Mouse (Mus musculus) kidney, adult 9 months (tissue): ENCODE measurements around the gene Rbm20.
"Not testable (repeated sequence)": the region's sequence is repeated elsewhere in the genome, so short reads cannot be mapped to it uniquely, and the experiment has no call there.

Experiments used
- DNase-seq: peaks from one replicate; pipeline ENCODE4 v3.0.0; 2022

Rbm20 gene

DNA sequence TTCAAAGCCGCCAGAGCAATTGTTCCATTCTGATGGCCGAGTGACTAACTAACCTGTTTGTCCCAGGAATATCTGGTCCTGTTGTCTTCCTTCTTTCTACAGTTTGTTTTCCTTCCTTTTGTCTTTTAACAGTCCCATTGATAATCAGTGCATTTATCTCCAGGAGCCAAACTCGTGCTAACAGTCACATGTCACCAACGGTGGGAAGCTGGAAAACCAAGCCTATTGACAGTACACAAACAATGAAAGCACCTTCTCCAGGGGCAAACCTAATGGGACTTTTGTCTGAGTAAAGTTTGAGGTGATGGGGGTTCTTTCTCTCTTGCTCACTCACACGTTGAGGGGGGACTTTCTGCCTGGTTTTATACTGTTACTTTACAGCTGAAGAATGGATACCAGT lies 213.2 kb downstream of the Rbm20 start:
- no peak for DNase-seq

GRCm38 (mm10) chr19:53890781-53891251 lies 213.7 kb downstream of the Rbm20 start:
- no peak for DNase-seq

GRCm38 (mm10) chr19:53891569-53891968 lies 214.5 kb downstream of the Rbm20 start:
- no peak for DNase-seq

- DNase-seq, result no peak
These were observed 215.0 kb downstream of the Rbm20 start, which contains the start of gene Pdcd4 for GRCm38 (mm10) chr19:53892061-53892460. Gene Pdcd4, plus strand, starts transcription at chr19:53892231.

GRCm38 (mm10) chr19:53892838-53893359 lies 215.8 kb downstream of the Rbm20 start:
- no peak for DNase-seq

GRCm38 (mm10) chr19:53893711-53894171 lies 216.6 kb downstream of the Rbm20 start:
- DNase-seq, result no peak

DNA sequence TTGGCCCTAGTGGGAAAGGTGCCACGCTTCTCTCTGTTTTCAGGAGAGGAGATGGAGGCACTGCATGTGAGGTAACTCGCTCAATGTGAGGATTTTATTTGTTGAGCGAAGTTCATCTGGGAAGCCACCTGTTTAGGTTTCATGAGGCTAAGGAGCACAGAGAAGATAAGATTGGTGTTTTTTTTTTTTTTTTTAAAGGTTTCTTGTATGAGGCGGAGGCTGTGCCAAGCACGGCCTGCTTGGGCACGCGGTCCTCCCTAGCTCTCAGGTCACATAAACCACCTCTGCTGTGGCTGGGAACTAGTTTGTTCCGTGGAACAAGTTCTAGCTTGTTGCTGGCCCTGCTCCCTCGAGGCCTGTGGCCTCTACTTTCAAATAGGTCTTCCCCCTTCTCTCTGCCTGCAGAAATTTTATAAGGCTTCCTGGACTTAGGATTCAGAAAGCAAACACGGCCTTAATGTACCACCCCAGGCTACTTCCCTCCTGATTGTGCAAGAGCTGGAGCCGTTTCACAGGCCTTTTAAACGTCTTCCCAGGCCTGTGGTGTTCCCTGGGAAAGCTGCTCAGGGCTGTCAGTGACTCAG lies 217.5 kb downstream of the Rbm20 start:
- peak; percentile 49 for DNase-seq

- DNase-seq, result no peak
These were observed 220.9 kb downstream of the Rbm20 start for GRCm38 (mm10) chr19:53898046-53898445.

GRCm38 (mm10) chr19:53898498-53898897 lies 221.4 kb downstream of the Rbm20 start:
- DNase-seq, result no peak

GRCm38 (mm10) chr19:53898970-53899900 lies 222.1 kb downstream of the Rbm20 start:
- DNase-seq, result no peak

DNA sequence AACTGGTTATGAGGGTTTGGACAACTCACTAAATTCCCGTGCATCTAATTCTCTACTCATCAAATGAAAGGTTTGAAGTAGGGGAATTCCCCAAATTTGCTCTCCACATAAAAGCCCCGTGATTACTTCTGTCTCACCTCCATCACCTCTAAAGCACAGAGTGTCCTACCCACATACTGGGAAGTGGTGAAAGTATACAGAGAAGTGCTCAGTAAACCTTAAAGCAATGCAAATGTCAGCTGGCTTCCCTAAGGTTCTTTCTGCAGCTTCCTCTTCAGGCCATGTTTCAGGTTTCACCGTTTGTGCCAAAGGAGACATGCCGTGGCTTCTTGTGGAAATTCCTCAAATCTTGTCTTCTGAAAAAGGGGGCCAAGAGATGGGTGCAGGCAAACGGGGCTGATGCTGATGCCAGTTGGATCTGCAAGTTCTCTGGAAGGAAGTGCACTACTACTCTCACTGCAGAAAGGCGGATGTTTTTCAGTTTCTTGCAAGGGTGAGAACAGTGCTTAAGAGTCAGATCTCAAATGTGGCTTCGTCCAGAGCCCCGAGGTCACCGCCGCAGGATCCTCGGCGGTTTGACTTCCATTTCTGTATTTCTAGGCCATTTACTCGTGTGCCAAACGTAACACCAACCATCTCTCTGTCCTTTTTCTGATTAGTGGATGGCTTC lies 223.0 kb downstream of the Rbm20 start:
- no peak for DNase-seq

DNA sequence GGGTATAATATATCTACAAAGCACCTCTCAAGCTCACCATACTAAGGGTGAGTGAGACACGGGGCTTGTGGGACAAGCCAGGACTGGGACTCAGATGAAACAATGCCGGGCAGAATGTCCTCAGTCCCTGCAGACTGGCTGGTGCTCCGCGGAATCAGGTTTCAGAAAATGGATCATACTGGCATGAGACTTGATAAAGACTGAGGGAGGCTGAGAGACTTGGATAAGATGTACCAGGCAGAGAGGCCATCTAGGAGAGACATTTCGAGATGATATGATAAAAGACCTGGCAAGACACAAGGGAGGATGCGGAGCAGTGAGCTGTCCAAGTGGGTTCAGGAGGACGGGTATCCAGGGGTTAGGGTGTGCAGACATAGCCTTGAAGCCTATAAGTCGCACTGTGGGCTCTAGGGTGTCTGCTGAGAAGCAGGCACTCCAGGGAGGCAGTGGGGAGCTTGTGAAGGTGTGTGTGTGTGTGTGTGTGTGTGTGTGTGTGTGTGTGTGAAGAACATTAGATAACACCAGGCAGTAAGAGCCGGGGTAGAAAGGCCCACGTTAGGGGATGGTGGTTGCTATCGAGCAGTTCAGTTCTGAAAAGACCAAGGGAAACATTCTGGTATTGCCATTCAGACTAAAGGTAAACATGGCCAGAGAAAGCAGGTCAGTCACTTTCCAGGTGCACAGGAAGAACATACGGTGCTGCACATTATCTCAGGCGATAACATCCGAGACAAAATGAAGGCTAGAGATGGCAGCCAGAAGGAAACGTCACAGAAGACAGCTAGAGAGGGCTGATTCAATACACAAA lies 225.0 kb downstream of the Rbm20 start:
- DNase-seq, result no peak

GRCm38 (mm10) chr19:53902739-53903487 lies 225.8 kb downstream of the Rbm20 start:
- DNase-seq, result peak; percentile 96

DNA sequence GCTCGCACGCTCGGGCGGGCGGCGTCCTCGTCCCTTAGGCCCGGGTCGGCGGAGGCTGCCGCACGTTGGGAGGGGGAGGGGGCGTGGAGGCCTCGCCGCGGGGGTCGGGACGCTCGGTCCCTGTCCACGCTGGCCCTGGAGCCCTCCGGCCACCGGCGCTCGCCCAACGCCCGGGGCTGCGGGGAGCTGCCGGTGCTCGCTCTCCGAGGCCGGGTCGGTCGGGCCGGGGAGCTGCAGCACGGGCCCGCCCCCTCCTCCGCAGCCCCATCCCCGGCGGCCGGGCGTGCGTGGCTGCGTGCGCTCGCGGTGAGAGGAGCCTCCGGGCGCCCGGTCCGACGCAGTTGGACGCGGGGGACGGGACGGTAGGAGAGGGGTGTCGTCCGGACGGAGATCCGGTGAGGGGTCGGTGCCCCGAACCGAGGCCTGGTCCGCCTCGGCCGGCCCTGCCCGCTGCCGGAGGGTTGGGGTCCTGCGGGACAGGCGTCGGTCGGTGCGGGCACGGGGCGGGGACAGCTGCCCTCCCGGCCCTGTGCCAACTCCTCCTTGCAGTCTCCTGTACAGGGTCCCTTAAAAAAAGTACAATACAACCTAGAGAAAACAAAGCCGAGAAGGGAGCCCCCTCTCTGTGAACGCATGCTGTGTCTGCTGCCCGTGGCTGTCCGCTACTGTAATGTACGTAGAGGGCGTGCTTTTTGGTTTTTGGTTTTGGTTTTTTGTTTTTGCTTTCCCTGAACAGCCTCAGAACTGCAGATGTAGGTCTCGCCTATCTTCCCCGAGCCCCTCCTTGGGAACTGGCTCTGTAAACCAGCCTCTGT lies 226.6 kb downstream of the Rbm20 start:
- peak; percentile 52 for DNase-seq

GRCm38 (mm10) chr19:53904833-53905480 lies 227.9 kb downstream of the Rbm20 start:
- DNase-seq, result no peak

GRCm38 (mm10) chr19:53906033-53906702 lies 229.1 kb downstream of the Rbm20 start:
- DNase-seq, result no peak

GRCm38 (mm10) chr19:53906703-53907070 lies 229.6 kb downstream of the Rbm20 start:
- not testable (repeated sequence) for DNase-seq

GRCm38 (mm10) chr19:53914950-53915349 lies 237.8 kb downstream of the Rbm20 start:
- no peak for DNase-seq
